Mouse (Mus musculus) thymus, postnatal 4 days (tissue): ENCODE data around the gene Unc13b.

Source experiments
- DNase-seq: peaks from one replicate; pipeline ENCODE4 v3.0.0; 2021

Gene Unc13b

GRCm38 (mm10) chr4:43236898-43237297 lies 178.1 kb downstream of the Unc13b start:
- DNase-seq = no peak

GRCm38 (mm10) chr4:43240716-43241115 lies 182.0 kb downstream of the Unc13b start:
- no peak for DNase-seq

GRCm38 (mm10) chr4:43244022-43244421 lies 185.3 kb downstream of the Unc13b start:
- no peak for DNase-seq

GRCm38 (mm10) chr4:43245776-43246175 lies 187.0 kb downstream of the Unc13b start:
- DNase-seq = no peak

- no peak for DNase-seq
Measured at GRCm38 (mm10) chr4:43248026-43248425, 189.3 kb downstream of the Unc13b start.

- DNase-seq = no peak
Measured at GRCm38 (mm10) chr4:43248909-43249308, 190.2 kb downstream of the Unc13b start.

GRCm38 (mm10) chr4:43251269-43251668 lies 192.5 kb downstream of the Unc13b start:
- no peak for DNase-seq

- no peak for DNase-seq
Measured at GRCm38 (mm10) chr4:43257040-43257439, 198.3 kb downstream of the Unc13b start.

- DNase-seq = no peak
Measured at GRCm38 (mm10) chr4:43258556-43258955, 199.8 kb downstream of the Unc13b start.

- DNase-seq = no peak
Measured at GRCm38 (mm10) chr4:43259435-43259834, 200.7 kb downstream of the Unc13b start.

GRCm38 (mm10) chr4:43260096-43260495 lies 201.3 kb downstream of the Unc13b start:
- DNase-seq = no peak

GRCm38 (mm10) chr4:43262821-43263220 lies 204.1 kb downstream of the Unc13b start:
- no peak for DNase-seq

GRCm38 (mm10) chr4:43266146-43266545 lies 207.4 kb downstream of the Unc13b start:
- no peak for DNase-seq

- DNase-seq = peak; percentile 81
Measured at GRCm38 (mm10) chr4:43266623-43267322, 208.0 kb downstream of the Unc13b start, which contains the start of gene Atp8b5. Gene Atp8b5 (plus strand): TSS chr4:43267159.

GRCm38 (mm10) chr4:43267323-43267658 lies 208.5 kb downstream of the Unc13b start:
- DNase-seq = no peak

GRCm38 (mm10) chr4:43285476-43285875 lies 226.7 kb downstream of the Unc13b start:
- DNase-seq = no peak

- DNase-seq = no peak
Measured at GRCm38 (mm10) chr4:43287305-43287704, 228.6 kb downstream of the Unc13b start.

- peak; percentile 25 for DNase-seq
Measured at GRCm38 (mm10) chr4:43294001-43294400, 235.2 kb downstream of the Unc13b start.

- DNase-seq = no peak
Measured at GRCm38 (mm10) chr4:43309696-43310338, 251.1 kb downstream of the Unc13b start.
